Mouse (Mus musculus) spleen, postnatal 36 days (tissue): ENCODE measurements around the gene 1110032A03Rik.
A peak's percentile ranks its signal among the peaks of the same experiment; 100 is the strongest.

Experiments used
- DNase-seq, 2 experiments: peaks; one replicate each; pipeline ENCODE4 v3.0.0; 2022; ENCODE audit warnings: low spot score in 2 of 2, mixed read lengths in 1 of 2

The 1110032A03Rik gene

GRCm38 (mm10) chr9:50774991-50775612 is at the start of gene 1110032A03Rik, which contains the start of gene Alg9:
1110032A03Rik (minus strand) TSS chr9:50775520.
Alg9 (plus strand) TSS chr9:50775019.
- peak; percentile 80 to 84 for DNase-seq

- DNase-seq = peak; percentile 31 to 64
Observed at GRCm38 (mm10) chr9:50823779-50824453, 48.6 kb upstream of the 1110032A03Rik start.

- no peak for DNase-seq
Observed at GRCm38 (mm10) chr9:50822216-50822615, 46.9 kb upstream of the 1110032A03Rik start.

- DNase-seq = no peak
Observed at GRCm38 (mm10) chr9:50821651-50822050, 46.3 kb upstream of the 1110032A03Rik start.

- DNase-seq = no peak
Observed at GRCm38 (mm10) chr9:50819716-50820115, 44.4 kb upstream of the 1110032A03Rik start.

GRCm38 (mm10) chr9:50818050-50818449 is 42.7 kb upstream of the 1110032A03Rik start:
- no peak for DNase-seq

GRCm38 (mm10) chr9:50816512-50816911 is 41.2 kb upstream of the 1110032A03Rik start:
- DNase-seq = peak in 1 of 2 experiments; percentile 50

- no peak for DNase-seq
Observed at GRCm38 (mm10) chr9:50815666-50816065, 40.3 kb upstream of the 1110032A03Rik start.

- peak in 1 of 2 experiments; percentile 35 for DNase-seq
Observed at GRCm38 (mm10) chr9:50813796-50814195, 38.5 kb upstream of the 1110032A03Rik start.

- DNase-seq = no peak
Observed at GRCm38 (mm10) chr9:50811746-50812145, 36.4 kb upstream of the 1110032A03Rik start.

- DNase-seq = peak; percentile 34 to 41
Observed at GRCm38 (mm10) chr9:50811187-50811586, 35.9 kb upstream of the 1110032A03Rik start.

GRCm38 (mm10) chr9:50809146-50809545 is 33.8 kb upstream of the 1110032A03Rik start:
- no peak for DNase-seq

GRCm38 (mm10) chr9:50808471-50808870 is 33.2 kb upstream of the 1110032A03Rik start:
- DNase-seq = no peak

GRCm38 (mm10) chr9:50803055-50803671 is 27.8 kb upstream of the 1110032A03Rik start:
- DNase-seq = peak; percentile 60 to 72

GRCm38 (mm10) chr9:50800985-50801384 is 25.7 kb upstream of the 1110032A03Rik start:
- peak; percentile 54 to 63 for DNase-seq

- DNase-seq = no peak
Observed at GRCm38 (mm10) chr9:50798368-50798767, 23.0 kb upstream of the 1110032A03Rik start.

GRCm38 (mm10) chr9:50797641-50798040 is 22.3 kb upstream of the 1110032A03Rik start:
- DNase-seq = no peak

- DNase-seq = no peak
Observed at GRCm38 (mm10) chr9:50796776-50797175, 21.5 kb upstream of the 1110032A03Rik start.

- DNase-seq = no peak
Observed at GRCm38 (mm10) chr9:50795266-50795665, 19.9 kb upstream of the 1110032A03Rik start.

GRCm38 (mm10) chr9:50782155-50782554 is 6.8 kb upstream of the 1110032A03Rik start:
- DNase-seq = peak; percentile 21 to 22

GRCm38 (mm10) chr9:50776162-50776760 is 941 bp upstream of the 1110032A03Rik start:
- no peak for DNase-seq

- no peak for DNase-seq
Observed at GRCm38 (mm10) chr9:50775662-50776126, 374 bp upstream of the 1110032A03Rik start.
